Mouse (Mus musculus) urinary bladder, adult 2 months (tissue): ENCODE data around the gene Sfn. TPM values are rescaled to one million over a fixed set of nuclear protein-coding genes. Genes with fewer than 3 reads are reported as not detected.
"Not testable (repeated sequence)": the region's sequence is repeated elsewhere in the genome, so short reads cannot be mapped to it uniquely, and the experiment has no call there.

Experiments used
- DNase-seq: peaks from one replicate; pipeline ENCODE4 v3.0.0; 2022; ENCODE audit warnings: low spot score
- polyA plus RNA-seq: library from polyadenylated mRNA; depleted of rRNA; stranded (reverse); fragments of >200 nt; gene quantifications from 2 replicates; pipeline ENCODE4 v1.2.3, GENCODE M21; 2012; rRNA removed

Gene Sfn
- polyA plus RNA-seq: 218 and 326 TPM in 2 replicates

DNA sequence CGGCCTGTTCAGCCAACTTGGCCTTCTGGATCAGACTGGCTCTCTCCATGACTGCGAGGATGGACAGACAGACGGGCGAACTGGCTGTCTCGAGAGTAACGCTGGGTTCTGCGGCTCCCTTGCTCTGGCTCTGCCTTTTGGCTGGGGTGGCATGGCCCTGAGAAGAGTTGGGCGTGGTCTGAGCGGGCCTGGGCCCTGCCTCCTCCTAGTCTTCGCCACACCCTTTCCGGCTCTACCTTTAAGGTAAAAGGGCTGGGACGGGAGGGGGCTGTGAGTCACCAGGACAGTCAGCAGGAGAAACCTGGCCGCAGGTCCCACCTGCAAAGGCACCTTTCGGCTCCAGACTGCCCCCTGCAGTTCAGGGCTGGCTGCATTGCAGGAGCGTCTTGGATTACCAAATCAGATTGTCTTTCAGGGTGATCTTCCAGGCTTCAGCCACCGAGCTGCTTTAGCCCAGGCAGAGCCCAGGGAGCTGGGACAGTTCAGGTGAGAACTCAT is at the start of gene Sfn:
TSS of gene Sfn (minus strand) at position 448 of the 498 bp plus-strand sequence.
- DNase-seq: peak; percentile 83

DNA sequence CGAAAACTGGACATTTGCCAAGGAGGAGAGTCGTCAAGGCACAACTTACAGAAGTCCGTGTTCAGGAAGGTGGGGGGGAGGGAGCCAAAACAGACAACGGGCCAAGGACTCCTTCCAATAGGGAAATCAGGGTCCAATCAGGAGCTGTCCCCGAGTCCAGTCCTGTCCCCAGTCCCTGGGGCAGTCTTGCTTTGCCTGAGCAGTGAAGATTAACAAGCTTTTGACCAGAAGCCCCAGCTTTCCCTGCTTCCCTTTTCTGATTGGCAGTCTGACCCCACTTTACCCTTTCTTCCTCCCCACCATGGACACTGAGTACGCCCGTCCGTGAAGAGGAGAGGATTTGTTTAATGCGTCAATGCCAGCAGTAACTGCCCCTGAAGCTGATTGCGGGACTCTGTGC is 49.5 kb upstream of the Sfn start:
- DNase-seq: no peak

DNA sequence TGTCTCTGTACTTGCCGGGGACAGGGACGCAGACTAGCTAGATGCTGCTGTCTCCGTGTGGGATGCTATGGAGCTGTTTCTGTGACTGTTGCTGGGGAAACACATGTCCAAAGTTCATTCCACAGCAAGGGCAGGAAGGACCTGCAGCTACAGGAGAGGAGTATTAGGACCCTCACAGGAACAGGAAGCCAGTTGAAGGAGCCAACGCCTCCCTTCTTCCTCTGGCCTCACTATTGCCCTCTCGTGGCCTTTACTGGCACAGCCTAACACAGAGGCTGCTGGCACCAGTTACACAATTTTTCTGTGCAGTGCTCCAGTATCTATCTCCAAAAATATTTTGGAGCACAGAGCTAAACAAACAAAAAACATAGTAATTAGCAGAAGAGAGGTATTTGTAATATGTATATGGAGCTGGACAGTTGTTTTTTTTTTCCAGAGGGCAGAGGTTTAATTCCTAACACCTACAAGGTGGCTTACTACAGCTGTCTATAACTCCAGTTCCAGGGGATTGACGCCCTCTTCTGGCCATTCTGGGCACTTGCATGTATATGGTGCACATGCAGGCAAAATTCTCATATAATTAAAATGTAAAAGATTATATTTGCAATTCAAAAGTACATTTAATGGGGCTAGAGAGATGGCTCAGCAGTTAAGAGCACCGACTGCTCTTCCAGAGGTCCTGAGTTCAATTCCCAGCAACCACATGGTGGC is 48.2 kb upstream of the Sfn start, which contains the start of gene Zdhhc18:
TSS of gene Zdhhc18 (minus strand) at position 166 of the 711 bp plus-strand sequence.
- DNase-seq: no peak

DNA sequence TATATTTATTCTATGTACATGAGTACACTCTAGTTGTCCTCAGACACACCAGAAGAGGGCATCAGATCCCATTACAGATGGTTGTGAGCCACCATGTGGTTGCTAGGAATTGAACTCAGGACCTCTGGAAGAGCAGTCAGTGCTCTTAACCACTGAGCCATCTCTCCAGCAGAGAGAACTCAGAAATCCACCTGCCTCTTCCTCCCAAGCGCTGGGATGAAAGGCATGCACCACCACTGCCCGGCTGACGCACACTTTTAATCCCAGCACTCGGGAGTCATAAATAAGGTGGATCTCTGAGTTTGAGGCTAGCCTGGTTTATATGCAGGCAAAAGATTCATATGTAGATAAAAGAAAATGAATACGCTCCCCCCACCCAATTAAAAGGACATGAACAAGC is 47.5 kb upstream of the Sfn start:
- DNase-seq: not testable (repeated sequence)

DNA sequence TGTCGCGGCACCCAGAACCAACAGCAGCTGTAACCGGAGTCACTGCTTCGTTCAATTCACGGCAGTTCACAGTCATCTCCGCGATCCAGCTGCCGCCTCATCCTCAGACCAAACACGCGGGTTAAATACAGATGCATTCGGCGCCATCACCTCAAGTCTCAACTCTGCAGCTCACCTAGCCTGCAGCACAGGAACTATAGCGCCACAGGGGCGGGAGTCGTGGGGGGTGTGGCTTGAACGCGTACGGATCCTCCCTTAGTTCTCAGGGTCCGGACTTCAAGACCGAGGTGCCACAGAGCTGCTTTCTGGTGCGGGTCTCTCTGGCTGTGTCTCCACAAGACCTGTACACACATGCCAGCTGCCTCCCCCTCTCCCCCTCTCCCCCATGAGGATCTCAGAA is 43.7 kb upstream of the Sfn start:
- DNase-seq: no peak

DNA sequence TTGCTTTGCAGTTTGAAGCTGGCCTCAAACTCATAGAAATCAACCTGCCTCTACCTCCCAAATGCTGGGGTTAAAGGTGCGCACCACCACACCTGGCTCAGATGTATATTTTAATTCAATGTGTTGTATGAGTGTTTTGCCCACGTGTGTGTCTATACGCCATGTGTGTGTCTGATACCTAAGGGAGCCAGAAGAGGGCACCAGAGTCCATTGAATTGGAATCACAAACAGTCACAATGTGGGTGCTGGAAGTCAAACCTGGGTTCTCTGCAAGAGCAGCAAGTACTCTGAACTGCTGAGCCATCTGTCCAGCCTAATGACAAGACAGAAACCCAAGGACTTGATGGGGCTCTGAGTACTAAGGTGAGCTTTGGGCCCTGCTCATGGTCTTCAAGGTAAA is 43.2 kb upstream of the Sfn start:
- DNase-seq: no peak

DNA sequence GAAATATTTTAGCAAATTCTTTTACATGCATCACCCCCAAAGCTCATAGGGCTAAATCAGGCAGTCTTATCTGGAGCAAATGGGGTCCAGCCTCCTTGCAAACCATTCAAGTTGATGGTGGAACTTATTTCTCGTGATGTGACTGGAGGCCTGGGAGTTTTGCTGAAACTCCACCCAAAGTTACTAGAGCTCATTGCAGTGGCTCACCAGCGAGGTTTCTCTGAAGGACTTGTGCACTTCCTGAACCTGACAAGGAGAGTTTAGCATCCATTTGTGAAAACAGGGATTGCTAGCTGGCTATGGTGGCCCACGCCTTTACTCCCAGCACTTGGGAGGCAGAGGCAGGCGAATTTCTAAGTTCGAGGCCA is 32.1 kb upstream of the Sfn start:
- no peak for DNase-seq

DNA sequence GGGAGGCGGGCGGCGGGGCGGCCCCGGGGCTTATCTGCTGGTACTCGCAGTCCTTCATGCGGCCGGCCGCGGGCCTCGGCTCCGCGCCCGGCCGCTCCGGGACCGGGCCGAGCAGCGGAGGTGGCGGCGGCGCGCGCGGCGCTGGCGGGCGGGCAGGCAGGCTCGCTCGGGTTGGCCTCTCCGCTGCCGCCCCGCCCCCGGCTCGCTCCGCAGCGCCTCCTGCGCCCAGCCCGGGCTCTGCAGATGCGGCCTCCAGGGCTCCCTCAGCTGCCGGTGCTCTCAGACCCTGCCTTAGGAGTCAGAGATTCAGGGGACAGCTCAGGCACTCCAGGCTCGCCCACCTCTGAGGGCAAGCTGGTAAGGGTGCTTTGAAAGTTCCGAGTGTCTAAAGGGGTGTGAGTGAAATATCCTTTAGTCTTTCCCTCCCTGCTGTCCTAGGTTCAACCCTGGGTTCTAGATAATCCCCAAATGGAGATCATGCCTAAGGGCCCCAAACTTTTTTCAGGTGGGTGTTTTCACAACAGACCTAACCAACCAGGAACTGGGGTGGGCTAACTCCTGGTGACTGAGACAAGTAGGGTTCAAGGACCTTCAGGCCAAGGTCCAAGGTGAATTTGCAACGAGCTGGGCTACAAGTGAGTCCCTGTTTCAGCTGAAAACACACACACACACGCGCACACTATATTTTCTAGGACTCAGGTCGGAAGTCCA is 31.5 kb upstream of the Sfn start:
- peak; percentile 88 for DNase-seq

DNA sequence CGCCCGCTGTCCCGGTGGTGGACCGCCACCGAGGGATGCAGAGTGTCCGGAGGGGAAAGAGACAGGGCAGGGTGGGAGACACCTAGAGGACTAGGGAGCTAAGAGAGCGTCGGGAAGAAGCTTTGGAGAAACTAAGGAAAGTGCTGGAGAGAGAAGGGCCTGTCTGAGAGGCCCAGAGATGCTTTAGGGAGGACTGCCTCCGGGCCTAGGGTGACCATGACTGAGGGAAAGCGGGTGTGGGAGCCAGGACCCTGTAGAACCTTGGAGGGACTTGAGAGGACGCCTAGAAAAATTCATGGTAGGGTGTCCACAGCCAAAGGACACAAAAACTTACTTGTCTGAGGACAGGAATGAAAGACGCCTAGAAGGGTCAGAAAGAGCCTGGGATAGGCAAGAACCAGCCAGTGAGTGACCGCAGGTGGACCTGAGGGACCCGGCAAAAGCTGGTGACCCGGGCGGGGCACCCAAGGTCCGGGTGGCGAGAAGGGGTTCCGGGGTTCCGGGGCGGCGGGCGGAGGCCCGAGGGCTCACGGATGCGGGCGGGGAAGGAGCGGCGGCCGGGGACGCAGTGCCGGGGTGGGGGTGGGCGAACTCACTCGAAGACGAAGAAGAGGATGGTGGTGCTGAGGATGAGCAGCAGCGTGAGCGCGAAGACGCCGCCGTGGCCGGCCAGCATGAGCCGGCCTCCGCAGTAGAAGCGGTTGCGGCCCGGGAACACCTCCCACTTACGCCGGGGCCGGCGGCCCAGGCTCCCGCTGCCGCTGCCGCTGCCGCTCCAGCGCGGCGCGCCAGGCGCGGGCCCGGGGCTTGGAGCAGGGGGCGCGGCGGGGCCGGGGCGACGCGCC is 30.7 kb upstream of the Sfn start:
- DNase-seq: peak; percentile 54

DNA sequence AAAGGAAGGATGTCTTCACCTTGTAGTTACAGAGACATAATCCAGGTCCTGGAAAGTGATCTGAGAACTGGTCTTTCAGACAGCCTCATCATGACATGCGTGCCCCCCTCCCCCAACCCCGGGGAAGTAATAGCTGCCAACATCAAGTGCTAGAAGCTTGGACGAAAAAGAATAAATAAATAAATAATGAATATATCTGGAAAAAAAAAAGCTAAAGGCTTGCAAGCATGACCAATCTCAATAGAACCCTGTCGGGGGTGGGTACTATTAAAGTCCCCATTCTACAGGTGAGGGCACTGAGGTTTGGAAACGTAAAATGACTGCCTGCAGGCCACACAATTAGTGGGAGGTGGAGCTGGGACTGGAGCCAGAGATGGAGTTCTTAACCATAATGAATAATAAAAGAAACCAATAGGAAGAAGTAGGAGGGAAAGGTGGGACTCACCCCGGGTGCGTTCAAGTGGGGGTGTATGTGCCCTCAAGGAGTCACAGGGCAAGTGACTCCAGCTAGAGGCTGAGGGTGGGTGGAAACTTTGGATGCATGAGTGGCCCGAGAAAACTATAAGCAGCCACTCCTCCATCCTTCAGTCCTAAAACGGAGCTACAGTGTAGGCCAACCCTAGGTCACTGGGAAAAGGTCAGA is 29.9 kb upstream of the Sfn start:
- DNase-seq: no peak

DNA sequence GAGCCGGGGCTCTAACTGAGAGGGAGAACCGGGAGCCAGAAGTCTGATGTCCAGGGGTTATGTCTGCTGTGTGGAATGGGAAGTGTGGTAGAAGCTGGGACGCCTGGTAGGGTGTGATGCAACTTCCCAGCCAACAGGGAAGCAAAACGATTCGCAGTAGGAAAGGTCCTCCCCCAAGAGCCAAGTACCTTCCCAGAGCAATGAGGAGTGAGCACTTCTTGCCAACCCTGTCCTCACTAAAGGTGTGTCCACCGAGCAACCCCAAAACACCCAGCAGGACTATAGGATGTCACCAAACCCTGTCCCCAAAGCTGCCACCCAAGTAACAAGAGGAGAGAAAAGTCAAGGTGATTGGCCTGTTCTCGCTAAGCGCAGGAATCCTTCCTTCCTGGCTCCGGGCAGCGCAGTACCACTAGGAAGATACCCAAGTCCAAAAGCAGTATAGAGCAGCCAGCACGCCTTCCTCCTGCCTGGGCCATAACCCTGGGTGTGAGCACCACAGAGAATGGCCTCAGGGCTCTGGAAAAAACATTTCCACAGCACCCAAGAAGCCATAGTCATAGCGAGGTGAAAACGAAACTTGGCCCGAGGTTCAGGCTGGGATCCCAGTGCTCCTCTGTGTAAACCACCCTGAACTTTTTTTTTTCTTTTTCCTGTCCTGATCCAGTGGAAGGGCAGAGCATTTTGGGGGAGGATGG is 29.3 kb upstream of the Sfn start:
- no peak for DNase-seq

DNA sequence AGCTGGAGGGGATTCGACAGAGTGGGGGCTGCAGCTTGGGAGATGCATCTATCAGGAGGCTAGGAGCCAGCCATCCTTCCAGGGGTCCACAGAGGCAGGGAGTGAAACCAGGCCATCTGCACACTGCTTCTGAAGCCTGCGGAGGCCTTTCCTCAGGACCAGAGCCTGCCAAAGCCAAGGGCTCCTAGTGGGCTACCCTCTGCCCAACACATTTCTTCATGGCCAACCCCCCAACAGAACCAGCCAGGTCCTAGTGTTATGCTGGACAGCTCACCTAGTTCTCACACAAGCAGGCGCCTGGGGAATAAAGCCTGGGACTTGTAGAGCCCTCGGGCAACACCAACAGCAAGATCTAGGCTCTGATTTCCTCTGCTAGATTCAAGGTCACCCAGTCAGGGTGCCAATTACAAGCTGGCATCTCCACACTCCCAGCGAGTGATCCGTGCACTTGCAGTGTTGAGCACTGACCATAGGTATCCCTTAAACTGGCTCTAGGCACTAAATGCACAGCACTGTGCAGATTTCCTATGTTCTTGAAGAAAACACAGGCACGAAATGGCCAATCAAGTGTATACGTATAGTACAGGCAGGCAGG is 28.5 kb upstream of the Sfn start:
- no peak for DNase-seq

DNA sequence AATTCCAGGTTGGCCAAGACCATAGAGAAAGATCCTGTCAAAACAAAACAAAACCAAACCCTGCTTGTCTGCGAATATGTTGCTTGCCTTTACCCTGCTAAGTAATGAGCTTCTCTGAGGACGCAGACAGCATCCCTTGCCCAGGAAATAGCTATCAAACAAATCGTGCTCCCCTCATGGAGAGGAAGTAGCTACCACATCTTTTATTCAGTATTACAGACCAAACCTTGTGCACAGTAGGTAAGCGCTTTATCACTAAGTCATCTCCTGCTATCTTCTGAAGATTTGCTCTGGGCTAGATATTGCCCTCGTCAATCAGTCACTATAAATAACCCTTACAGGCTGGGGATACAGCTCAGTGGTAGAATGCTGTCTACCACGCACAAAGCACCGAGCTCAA is 27.2 kb upstream of the Sfn start:
- DNase-seq: no peak

DNA sequence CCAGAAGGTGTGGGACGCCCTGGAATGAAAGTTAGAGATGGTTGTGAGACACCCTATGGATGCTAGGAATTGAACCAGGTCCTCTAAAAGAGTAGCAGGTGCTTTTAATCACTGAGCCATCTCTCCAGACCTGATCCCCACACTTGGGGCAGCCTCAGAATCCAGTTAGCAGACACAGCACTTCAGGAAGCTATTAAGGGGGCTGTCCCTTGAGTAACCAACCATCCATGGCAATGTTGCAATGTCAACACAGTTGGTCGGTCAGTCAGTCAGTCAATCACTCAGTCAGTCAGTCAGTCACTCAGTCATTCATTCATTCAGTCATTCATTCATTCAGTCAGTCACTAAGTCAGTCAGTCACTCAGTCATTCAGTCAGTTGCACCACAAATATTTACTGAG is 26.5 kb upstream of the Sfn start:
- no peak for DNase-seq

DNA sequence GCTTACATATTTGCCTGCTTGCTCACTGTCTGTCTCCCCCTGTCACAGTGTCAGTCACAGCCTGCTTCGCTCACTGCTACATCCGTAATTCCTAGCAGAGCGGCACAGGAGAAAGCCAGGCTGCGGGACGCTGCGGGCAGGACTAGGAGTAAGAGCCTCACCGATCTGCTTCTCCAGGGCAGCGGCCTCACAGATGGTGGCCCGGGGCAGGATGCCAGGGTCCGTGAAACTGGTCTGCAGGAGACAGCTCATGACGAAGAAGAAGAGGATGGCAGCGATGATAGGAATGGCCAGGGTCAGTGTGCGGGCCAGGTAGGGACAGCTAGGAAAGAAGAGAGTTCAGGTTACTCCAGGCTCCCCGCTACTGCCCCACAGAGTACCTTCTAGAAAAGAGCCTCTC is 25.1 kb upstream of the Sfn start:
- no peak for DNase-seq

DNA sequence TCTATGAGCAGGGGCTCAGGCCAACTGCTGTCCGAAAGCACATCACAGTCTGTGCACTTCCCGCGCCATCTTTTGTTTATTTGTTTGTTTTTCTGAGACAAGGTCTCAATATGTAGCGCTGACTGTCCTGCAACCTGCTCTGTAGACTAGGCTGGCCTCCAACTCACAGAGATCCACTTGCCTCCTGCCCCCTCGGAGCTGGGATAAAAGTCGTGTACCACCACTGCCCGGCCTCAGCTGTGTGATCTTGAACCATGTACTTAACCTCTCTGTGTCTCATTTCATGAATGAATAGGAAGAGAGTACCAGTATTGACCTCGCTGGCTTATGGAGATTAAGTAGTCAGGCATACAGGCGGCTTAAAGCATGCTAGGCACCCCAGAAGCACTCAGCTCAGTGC is 24.7 kb upstream of the Sfn start:
- DNase-seq: no peak

DNA sequence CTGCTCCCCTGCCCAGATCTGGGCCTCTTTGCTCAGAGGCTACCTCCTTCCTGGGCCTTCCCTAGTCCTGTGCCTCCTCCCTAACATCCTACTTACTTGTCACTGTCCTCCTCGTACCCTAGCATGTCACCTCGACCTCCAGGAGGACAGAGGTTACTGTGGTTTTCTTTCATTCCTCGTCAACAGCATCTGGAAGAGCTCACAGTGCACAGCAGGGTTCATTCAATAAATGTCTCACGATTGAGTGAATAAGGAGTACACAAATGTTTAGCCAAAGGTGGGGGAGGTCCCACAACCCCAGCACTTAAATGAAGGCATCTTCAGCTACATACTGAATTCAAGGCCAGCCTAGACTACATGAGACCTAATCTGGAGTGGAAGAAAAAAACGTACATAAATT is 24.3 kb upstream of the Sfn start:
- no peak for DNase-seq

DNA sequence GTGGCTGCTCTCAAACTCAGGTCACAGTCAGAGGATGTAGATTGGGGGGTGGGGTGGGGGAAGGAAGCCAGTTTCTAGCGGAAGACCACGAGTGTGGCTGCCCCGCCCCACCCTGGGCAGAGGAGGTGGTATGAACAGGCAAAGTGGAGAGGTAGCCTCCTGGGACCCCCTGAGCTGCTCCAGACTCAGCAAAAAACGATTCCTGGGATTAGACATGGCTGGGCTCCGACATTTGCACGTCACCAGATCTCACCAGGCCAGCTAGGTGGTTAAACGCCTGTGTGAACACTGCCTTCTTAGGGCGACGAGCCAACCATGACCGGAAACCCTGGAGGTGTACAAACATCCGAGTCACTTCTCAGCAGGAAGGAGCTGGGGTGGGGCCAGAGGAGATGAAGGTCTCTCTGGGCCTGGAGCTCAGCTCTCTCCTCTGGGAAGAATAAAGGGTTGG is 23.7 kb upstream of the Sfn start:
- DNase-seq: no peak

DNA sequence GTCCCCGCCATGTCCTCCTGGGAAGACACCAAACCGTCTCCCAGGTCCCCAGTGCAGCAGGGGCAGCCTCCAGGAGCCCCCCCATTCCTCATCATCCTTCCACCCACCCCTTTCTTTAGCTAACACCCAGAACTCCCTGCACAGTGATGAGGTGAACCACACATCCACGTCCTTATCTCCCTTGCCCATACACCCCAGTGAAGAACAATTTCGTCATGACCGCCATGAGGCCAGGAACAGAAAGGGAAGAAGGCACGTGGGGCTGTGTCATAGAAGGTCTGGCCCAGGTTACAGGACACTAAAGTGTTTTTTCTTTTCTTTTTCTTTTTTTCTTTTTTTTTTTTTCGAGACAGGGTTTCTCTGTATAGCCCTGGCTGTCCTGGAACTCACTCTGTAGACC is 22.9 kb upstream of the Sfn start:
- no peak for DNase-seq

DNA sequence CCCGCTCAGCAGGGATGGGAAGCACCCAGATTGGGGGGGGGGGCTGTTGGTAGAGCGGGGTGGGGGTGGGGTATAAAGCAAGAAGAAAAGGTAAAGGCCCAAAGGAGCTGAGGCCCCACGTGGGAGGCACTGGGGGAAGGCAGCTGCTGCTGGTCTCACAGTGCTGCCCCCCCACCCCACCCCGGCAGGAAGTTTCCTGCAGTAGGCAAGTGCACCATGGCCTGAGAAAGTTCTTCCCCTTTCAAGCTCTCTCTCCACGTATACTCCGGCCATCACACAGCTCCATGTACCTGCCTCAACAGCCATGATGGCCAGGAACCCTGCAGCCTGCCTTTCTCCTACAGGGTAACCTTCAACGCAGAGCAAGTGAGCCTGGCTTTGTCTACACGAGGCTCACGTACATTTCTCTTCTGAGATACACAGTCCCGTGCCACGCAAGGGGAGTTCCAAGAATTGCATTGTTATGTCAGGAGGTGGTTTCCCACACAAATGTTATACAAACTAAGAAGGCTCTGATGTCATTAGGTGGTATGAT is 20.3 kb upstream of the Sfn start:
- DNase-seq: no peak

DNA sequence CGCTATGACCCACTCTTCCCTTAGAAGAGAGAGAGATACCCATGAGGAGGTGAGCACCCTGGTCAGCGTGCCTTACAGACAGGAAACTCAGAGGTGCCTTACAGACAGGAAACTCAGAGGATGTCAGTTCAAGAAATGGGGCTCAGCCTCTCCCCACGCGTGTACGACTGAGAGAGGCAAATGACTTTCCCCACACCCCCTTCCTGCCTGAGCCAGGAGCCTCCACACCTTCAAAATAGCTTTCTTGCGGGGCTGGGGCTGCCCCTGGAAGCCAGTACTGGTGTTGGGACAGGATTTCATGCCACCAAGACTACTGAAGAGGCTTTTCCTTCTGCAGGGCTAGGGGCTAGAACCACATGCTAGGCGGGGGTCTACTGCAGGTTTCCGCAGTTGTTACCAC is 18.7 kb upstream of the Sfn start:
- DNase-seq: no peak
